Mouse (Mus musculus) spleen, adult 2 months (tissue): ENCODE results near the gene Abl1. TPM values are rescaled to one million over a fixed set of nuclear protein-coding genes. Genes with fewer than 3 reads are reported as not detected.
A peak's percentile ranks its signal among the peaks of the same experiment; 100 is the strongest.
"Not testable (repeated sequence)": the region's sequence is repeated elsewhere in the genome, so short reads cannot be mapped to it uniquely, and the experiment has no call there.

Source experiments
- DNase-seq, 2 experiments: peaks; one replicate each; pipeline versions ENCODE4 v3.0.0 to v3.0.0-alpha.2; 2012 to 2021; ENCODE audit warnings: low spot score in 2 of 2, low read depth in 1 of 2
- H3K27ac ChIP-seq: fragments of 200-500 bp; 2 replicates; pipeline ENCODE4 v1.5.1; 2012; ENCODE audit warnings: low read length, inconsistent platforms; ENCODE audit not compliant: insufficient read depth
- H3K27me3 ChIP-seq: fragments of 200-500 bp; 2 replicates; pipeline ENCODE4 v1.6.1; 2012; ENCODE audit warnings: mild to moderate bottlenecking, moderate library complexity, low read length, inconsistent platforms; ENCODE audit not compliant: control insufficient read depth, insufficient read depth
- H3K36me3 ChIP-seq: fragments of 200-500 bp; 2 replicates; pipeline ENCODE4 v1.6.1; 2012; ENCODE audit warnings: mild to moderate bottlenecking, low read length, inconsistent platforms; ENCODE audit not compliant: control insufficient read depth, insufficient read depth
- H3K4me1 ChIP-seq: fragments of 200-500 bp; 2 replicates; pipeline ENCODE4 v1.6.1; 2011; ENCODE audit warnings: inconsistent platforms; ENCODE audit not compliant: control insufficient read depth, insufficient read depth, insufficient read length
- H3K4me3 ChIP-seq: fragments of 200-500 bp; 2 replicates; pipeline ENCODE4 v1.5.1; 2011; ENCODE audit warnings: mild to moderate bottlenecking, inconsistent platforms; ENCODE audit not compliant: insufficient read depth, insufficient read length; ENCODE audit errors: extremely low read depth
- CTCF ChIP-seq: fragments of 200-500 bp; IDR thresholded peaks from 2 replicates; pipeline ENCODE4 v1.5.1; 2011; ENCODE audit warnings: mild to moderate bottlenecking, inconsistent platforms; ENCODE audit not compliant: insufficient read depth, insufficient read length, insufficient replicate concordance; ENCODE audit errors: extremely low read depth
- POLR2A ChIP-seq: fragments of 200-500 bp; IDR thresholded peaks from 2 replicates; pipeline ENCODE4 v1.6.1; 2011; ENCODE audit warnings: low read depth, low read length, inconsistent platforms
- WGBS: fragments of 180-500 bp; shearing (Covaris S2); methylation state at CpG from one replicate; pipeline ENCODE4 v1.1.7; 2018; 5-methylcytosine and 5-hydroxymethylcytosine counted together
- polyA plus RNA-seq: library from polyadenylated mRNA; depleted of rRNA; stranded (reverse); fragments of >200 nt; gene quantifications from 2 replicates; pipeline ENCODE4 v1.2.3, GENCODE M21; 2012

Abl1 gene
- polyA plus RNA-seq, 1 experiment: 43.4 TPM

DNA sequence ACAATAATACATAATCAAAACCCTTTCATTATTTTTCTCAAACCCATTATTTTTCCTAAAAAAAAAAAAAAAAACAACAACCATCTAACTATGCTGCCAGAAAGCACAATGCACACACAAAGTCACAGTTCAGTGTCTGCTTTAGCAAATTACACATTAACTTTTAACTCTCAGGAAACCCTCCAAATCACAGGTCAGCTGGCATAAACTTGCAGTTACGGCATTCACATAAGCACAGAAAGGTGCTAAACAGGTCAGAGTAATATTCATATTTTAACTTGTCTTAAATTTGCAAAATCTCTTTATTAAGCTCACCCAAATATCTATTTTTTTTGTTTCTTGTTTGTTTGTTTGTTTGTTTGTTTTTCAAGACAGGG lies 24.4 kb upstream of the Abl1 start:
- Histone ChIP-seq H3K27ac (no peak overlapping the region), H3K4me3 (no peak overlapping the region), H3K27me3 (no peaks in the 10 kb centered on the region), H3K4me1 (no peaks in the 10 kb centered on the region), H3K36me3 (no peaks in the 10 kb centered on the region)
- TF ChIP-seq POLR2A (no peak), CTCF (no peak)
- DNase-seq: no peak
- 92% methylated on average over 1 of the region's 1 CpGs for WGBS

DNA sequence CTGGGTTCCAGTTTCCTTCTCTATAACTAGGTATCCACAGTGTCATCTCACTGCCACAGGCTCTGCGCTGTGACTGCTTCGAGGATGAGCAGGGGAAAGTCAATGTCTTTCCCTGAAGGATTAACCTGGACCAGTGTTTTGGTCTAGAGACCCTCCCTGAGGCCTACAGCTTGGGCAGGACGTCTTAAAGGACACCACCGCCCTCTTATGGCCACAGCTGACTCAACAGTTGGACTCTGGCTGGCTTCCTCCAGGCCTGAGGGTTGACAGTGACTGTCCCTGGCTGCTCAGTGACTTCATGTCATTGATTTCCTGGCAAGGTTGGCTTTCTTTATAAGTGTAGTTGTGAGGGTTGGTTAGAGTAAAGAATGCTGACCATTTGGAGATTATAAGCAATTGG lies 20.8 kb upstream of the Abl1 start:
- Histone ChIP-seq H3K27ac (no peak overlapping the region), H3K4me3 (no peak overlapping the region), H3K4me1 (peaks cover 4% of the 10 kb centered on the region; the same call in 1 of the 2 replicates), H3K27me3 (no peaks in the 10 kb centered on the region), H3K36me3 (peaks cover under 1% of the 10 kb centered on the region; the same call in 1 of the 2 replicates)
- TF ChIP-seq POLR2A (no peak), CTCF (peak; percentile 18; the same call in 1 of the 2 replicates)
- 50% methylated on average over 4 of the region's 4 CpGs for WGBS
- DNase-seq: no peak

DNA sequence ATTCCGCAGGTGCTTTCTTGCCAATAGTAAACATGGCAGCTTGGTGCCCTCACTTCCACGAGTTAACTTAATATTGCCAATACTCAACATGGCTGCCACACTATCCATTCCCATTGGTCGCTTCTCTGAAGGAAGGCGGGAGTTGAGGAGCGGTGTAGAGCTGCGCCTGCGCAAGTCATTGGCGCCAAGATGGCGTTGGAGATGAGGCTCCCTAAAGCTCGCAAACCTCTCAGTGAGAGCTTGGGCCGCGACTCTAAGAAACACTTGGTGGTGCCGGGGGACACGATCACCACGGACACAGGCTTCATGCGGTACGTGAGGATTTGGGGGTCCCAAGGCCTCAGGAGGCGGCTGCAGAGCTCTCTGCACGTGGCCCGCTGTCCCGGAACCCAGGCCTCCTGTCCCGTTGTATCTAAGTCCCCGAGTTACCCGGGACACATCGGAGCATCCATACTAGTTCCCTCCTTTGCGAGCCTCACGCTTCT lies 17.6 kb upstream of the Abl1 start, which contains the start of gene Exosc2:
Exosc2 (plus strand) TSS at position 165 of the 485 bp plus-strand sequence.
- no peaks in the 10 kb centered on the region for H3K27me3 ChIP-seq
- peak; percentile 85 to 91 for DNase-seq
- H3K27ac ChIP-seq: no peak within 1 kb of the TSS
- TF ChIP-seq CTCF: no peak
- peak; percentile 88 for TF ChIP-seq POLR2A
- peaks cover 4% of the 10 kb centered on the region; the same call in 1 of the 2 replicates for H3K4me1 ChIP-seq
- H3K36me3 ChIP-seq: peaks cover 13% of the 10 kb centered on the region
- 2% methylated on average over 27 of the region's 27 CpGs for WGBS
- peak within 1 kb of the TSS; percentile 88 for H3K4me3 ChIP-seq

DNA sequence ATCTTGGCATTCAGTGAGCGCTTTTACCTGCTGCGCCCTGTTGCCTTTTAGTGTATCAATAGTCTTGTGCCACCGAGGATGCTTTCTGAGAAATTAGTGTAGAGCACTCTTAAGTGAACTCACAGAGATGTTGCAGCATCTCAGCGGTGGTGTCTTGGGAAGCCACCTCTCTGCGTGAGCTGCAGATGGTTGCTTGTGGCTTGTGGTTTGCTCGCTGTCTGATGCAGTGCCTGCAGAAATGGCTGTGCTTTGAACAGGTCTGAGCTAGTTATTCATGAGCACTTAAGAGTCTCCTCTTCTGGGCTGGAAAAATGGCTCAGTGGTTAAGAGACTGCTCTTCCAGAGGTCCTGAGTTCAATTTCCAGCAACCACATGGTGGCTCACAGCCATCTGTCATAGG lies 9.5 kb upstream of the Abl1 start:
- Histone ChIP-seq H3K27me3 (no peaks in the 10 kb centered on the region), H3K4me1 (no peaks in the 10 kb centered on the region), H3K4me3 (no peak overlapping the region), H3K36me3 (peaks cover 27% of the 10 kb centered on the region), H3K27ac (no peak overlapping the region)
- TF ChIP-seq POLR2A (no peak), CTCF (no peak)
- no peak for DNase-seq
- WGBS: 50% methylated on average over 6 of the region's 6 CpGs

DNA sequence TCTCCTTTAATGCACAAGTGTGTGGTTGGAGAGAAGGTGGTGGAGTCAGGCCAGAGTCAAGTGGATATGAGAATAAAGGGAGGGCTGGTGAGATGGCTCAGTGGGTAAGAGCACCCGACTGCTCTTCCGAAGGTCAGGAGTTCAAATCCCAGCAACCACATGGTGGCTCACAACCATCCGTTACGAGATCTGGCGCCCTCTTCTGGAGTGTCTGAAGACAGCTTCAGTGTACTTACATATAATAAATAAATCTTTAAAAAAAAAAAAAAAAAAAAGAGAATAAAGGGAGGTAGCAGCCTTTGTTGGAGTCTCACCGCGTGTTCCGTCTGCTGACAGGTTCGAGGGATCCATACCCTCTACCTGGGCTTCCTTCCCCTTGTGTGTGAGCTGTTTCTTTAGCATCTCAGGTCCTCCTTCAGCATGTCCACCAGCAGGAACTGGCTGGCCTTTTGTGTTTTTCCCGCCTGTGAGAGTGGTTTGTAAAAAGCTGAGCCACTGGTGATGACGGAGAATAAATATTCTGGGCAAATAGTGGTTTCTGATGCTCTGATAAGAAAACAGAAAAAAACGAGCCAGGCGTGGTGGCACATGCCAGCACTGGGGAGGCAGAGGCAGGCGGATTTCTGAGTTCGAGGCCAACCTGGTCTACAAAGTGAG lies 7.0 kb upstream of the Abl1 start:
- H3K27me3 ChIP-seq, DNase-seq, H3K27ac ChIP-seq, H3K4me3 ChIP-seq, H3K4me1 ChIP-seq: not testable (repeated sequence)
- 90% methylated on average over 15 of the region's 15 CpGs for WGBS
- peaks cover 17% of the 10 kb centered on the region for H3K36me3 ChIP-seq

DNA sequence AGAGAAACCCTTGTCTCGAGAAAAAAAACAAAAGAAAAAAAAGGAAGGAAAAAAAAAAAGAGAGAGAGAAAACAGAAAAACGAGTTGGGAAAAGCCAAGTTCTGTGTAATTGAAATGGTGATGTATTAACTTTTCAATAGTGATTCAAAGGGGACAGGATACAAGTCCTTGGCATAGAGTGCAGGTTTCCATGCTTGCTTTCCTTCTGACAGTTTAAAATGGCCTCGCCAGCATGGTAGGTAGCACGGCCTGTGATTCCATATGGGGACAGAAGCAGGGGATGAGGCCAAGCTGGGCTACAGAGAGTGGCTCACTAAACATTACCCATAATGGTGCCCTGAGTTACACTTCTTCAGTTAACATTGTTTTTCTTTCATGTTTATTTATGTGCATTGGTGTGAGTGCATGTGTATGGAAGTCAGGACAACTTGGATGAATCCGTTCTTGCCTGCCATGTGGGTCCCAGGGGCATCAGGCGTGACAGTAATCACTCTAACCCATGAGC lies 6.4 kb upstream of the Abl1 start:
- no peak overlapping the region for H3K27ac ChIP-seq
- H3K27me3 ChIP-seq: no peaks in the 10 kb centered on the region
- 90% methylated on average over 6 of the region's 6 CpGs for WGBS
- peaks cover 11% of the 10 kb centered on the region for H3K36me3 ChIP-seq
- H3K4me1 ChIP-seq: no peaks in the 10 kb centered on the region
- DNase-seq: no peak
- H3K4me3 ChIP-seq: no peak overlapping the region
- TF ChIP-seq POLR2A (no peak), CTCF (no peak)

DNA sequence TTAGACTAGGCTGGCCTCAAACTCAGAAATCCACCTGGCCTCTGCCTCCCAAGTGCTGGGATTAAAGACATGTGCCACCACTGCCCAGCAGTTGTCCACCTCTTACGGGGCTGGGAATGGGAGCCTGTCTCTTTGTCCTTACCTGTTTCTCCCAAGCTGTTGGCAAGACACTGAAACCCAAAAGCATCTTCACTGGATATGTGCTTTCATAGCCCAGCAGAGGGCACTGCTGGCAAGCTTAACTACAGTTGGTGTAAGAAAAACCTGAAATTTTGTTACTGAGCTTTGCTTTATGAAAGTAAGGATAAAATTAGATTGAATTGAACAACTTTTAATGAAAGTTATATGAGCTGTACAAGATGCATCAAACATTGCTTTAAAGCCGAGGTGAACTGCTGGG lies 4.5 kb upstream of the Abl1 start:
- TF ChIP-seq CTCF: peak; percentile 38; the same call in 1 of the 2 replicates
- TF ChIP-seq POLR2A: no peak
- Histone ChIP-seq H3K36me3 (peaks cover 8% of the 10 kb centered on the region), H3K27ac (no peak overlapping the region)

More for the DNA sequence above, 4.5 kb upstream of the Abl1 start:
- peak; percentile 34 to 49 for DNase-seq
- no peaks in the 10 kb centered on the region for H3K4me1 ChIP-seq
- H3K4me3 ChIP-seq: no peak overlapping the region
- whole genome bisulfite sequencing: 32% methylated on average over 2 of the region's 2 CpGs
- H3K27me3 ChIP-seq: no peaks in the 10 kb centered on the region
